Mouse (Mus musculus) cerebellum, postnatal 10 days (tissue): ENCODE data around the gene Ppm1h.
A peak's percentile ranks its signal among the peaks of the same experiment; 100 is the strongest.
"Not testable (repeated sequence)": the region's sequence is repeated elsewhere in the genome, so short reads cannot be mapped to it uniquely, and the experiment has no call there.

Experiments
- DNase-seq, 2 experiments: peaks; one replicate each; pipeline ENCODE4 v3.0.0; 2021; ENCODE audit warnings: mixed read lengths in 2 of 2

Ppm1h gene

DNA sequence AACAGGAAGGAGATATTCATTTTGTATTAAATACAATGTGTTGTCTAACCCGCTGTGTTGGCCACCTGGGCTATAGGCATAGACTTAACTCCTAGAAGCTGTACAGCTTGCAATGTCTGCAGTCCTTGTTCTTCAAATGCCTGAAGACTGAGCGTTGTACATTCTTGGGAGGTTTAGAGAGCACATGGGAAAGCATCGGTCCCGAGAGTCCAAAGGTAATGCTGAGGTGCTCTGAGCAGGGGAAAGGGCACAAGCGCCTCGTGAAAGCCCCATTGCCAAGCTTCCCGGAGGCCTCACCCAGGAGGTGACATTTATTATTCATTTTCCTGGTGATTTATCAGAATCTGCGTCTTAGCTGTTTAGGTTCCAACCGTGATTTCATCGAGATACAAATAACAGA lies 261.0 kb downstream of the Ppm1h start:
- DNase-seq, result no peak

DNA sequence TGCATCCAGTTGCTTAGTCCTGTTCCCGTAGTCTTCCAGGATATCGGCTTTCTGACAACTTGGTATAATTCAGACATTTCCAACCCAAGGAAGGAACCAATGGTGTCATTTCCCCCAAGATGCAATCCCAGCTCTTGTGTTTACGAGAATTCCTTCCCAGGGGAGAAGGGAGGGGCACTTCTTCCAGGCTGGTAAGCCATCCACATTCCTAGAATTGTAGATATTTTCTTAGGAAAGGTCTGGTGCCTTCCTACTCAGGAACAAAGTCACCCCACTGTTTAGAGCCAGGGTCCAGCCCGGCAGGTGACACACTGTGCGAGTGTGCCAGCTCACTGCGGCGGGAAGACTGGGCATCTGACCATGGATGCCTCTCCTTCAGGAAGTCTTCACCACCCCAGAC lies 264.2 kb downstream of the Ppm1h start:
- no peak for DNase-seq

DNA sequence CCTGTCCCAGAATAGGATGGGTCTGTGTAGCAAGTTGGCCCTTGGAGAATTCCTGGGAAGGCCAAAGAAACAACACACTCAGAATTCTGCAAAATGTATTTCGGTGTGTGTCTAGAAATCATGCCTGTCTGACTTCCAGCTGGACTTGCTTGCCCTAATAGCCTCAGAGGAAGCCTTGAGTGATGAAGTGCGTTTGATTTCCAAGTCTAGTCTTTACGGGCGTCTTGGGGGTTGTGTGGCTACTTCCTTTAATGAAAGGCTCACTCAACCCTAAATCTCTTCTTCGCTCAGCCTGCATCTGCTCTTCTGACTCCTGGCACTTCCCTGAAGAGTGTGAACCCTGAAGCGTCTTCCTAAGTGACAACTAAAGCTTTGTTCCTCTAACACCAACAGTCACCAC lies 265.3 kb downstream of the Ppm1h start:
- DNase-seq, result no peak

DNA sequence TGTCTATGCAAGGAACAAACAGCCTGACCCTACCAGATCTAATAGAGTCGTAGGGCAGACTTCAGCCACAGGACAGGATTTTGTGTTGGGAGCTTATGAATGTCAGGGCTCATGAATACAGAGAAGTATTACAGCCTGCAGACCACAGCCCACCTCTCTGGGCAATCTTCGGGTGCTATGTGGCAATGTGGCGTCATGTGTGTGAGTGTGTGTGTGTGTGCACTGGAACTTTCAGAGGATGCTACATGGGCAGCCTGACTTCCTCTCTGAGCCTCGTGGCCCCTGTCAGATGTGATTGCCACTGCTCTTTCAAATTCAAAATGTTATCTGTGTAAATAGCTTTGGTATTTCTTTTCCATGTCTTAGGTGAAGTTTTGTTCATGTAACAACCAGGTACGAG lies 266.3 kb downstream of the Ppm1h start:
- DNase-seq, result no peak

DNA sequence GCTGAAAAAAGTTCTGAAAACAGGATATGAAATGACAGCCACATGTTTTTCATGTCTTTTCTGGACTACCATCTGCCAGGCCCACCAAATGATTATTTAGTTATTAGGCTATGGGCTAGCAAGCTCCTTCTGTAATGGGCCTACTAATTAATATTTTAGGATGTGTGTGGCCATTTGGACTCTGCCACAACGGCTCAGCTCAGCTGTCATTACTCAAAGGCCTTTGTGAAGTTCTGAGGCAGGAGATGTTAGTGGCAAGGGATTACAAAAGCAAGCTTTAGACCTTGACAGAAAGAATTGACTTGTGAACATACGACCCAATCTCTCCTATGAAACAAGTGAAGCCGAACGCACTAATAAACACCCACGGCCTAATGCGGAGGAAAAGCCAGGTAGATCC lies 272.4 kb downstream of the Ppm1h start:
- no peak for DNase-seq

DNA sequence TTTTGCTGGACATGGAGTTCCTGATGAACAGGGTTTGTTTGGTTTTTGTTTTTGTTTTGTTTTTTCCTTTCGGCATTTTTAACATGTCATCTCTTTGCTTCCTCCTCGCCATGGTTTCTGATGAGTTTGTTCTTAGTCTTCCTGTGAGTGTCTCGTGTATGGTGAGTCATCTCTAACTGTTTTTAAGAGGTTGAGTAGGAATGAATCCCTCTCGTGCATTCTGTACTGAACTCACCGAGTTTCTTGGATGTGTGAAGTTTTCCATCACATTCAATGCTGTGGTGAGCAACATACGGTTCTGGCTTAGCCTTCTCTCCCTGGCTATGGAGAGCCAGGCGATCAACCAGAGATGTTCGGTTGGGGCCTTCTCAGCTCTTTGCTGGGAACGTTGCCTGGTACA lies 275.0 kb downstream of the Ppm1h start:
- no peak for DNase-seq

DNA sequence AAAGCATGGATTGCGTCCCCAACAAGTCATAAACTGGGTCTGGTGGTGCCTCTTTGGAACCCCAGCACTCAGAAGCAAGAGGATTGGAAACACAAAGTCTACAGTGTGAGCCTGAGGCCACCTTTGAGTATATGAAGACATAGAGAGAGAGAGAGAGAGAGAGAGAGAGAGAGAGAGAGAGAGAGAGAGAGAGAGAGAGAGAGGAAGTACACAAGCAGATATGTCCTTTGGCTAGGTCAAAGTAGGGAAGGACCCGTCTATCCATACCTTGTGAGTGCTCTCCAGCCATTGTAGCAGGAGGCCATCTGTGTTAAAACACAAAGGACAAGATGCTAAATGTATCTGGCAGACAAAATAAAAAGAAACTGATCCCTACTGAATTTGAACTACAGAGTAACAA lies 279.4 kb downstream of the Ppm1h start:
- DNase-seq, result no peak

DNA sequence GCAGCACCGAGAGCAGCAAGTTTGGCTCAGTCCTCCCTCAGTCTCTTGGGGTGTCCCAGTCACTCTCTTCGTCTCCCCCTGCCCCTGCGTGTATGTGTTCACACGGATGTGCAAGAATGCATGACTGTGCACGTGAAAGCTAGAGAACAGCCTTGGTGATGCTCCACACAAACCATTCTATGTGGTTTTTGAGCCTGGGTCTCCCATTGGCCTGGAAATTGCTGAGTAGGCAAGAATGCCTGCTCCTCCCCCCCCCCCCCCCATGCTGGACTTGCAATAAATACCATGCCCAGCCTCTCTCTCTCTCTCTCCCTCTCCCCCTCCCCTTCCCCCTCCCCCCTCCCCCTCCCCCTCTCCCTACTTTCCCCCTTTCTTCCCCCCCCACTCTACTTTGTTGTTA lies 280.1 kb downstream of the Ppm1h start:
- DNase-seq, result no peak

DNA sequence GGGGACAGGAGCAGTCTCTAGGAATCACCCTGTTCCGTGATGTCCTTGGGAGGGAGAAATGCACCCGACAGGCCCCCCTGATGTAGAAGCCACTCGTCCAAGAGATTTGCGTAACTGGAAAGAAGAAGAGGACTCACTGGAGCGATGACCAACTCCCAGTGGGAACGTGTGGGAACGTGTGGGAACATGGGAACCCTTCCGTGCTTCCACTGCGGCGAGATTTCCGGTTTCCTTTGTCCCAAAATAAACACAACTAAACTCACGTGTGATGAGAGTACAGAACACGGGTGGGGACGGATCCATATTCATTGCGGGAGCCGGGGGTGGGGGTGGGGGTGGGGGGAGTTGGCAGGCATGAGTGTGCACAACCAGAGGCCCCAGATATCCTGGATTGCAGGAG lies 281.7 kb downstream of the Ppm1h start:
- no peak for DNase-seq

DNA sequence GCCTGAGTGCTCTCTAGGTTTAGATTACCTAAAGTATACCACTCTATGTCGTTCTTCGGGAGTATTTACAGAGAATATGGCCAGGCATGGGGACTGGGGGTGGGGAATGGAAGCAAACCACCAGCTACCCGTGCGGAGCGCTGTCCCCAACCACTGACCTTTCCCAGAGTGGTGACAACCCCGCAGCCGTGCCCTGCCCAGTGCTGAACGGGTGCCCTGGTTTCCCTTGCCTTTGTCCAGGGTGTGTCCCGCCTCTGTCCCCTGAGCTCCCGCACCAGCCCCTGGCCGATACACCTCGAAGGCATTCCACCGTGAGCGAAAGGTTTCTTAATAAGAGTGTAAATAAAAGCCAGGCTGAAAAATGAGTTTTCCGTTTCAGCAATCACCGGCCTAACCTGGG lies 282.2 kb downstream of the Ppm1h start:
- DNase-seq, result no peak

DNA sequence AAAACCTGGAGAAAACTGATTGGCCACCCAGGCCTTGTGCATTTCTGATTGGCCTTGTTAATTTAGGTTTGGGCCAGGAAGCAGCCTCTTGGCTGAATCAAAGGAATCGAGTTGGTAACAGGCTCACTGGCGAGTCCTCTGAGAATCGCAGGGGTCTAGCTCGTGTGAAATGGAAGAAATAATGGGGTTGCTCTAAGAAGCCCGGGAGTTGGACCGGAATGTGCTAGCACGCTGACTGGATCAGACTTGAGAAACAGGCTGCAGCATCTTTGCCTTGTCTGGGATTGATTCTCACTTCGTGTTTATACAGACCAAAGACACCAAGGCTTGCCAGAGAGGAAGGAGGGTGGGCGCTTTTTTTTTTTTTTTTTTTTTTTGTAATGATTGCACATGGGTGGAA lies 282.9 kb downstream of the Ppm1h start:
- DNase-seq, result peak in 1 of 2 experiments; percentile 29

DNA sequence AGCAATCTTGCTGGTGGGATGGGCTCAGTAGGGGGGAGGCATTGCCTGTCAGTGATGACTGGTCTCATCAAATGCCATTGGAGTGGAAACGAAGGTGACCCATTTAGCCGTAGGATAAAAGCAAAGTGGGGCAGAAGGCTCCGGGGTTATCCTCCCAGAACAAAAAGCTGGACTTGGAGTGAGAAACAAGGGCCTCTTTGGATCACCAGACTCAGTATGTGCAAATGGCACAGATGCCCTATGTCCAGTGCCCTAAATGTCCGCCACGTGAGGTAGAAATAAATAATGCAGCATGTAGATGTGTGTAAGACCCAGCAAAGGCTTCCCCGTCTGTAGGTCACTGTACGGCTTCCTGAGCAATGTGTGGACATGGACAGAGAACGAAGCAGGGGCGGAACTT lies 284.1 kb downstream of the Ppm1h start:
- DNase-seq, result no peak

DNA sequence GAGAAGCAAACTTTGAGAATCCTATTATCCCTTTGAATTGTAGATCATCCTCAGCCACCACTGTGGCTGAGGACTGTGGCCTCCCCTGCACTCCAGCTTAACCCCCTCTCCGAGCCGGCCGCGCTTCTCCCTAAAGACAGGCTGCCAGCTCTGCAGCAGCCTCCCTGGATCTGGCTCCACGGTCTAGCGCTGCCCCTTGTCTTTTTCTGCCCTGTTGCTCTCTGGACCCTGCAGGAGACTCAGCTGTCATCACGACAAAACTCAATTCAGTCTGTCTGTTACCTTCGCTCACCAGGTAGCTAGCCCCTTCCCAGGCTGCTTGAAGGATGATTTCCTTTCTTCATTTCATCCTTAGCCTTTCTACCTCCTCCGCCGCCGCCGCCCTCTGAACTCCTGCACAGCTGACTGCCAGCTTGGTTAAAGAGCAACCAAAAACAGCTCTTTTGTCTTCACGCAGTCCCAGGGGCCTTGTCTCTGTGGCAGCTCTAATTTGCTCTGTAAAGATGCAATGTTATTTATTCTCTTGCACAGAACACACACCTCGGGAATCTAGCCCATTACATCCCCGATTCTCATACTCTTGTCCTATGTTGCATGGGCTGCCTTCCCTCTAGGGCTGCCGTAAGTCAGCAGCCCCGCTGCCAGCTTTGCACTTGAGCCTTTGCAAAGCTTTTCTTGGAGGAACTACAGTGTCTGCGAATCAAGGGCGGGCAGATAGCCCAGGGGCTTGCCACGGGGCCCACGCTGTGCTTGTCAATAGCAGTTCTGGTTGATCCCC lies 285.1 kb downstream of the Ppm1h start:
- peak; percentile 55 to 62 for DNase-seq

DNA sequence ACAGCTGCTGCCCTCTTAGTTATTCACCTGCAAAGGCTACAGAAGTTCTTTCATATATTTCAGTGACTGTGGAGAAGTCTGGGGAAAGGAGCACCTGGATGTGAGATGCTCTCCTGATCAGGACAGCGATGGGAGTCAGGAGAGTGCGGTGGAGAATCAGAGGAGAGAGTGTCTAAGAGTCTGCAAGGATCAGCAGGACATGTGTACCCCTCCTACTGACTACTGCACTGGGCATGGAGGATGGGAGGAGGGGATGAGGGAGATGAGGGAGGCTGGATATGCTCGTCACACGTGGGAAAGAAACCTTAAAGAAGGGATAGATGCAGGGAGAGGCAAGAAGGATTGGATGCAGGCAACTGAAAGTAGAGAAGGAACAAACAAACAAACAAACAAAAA lies 285.7 kb downstream of the Ppm1h start:
- no peak for DNase-seq

DNA sequence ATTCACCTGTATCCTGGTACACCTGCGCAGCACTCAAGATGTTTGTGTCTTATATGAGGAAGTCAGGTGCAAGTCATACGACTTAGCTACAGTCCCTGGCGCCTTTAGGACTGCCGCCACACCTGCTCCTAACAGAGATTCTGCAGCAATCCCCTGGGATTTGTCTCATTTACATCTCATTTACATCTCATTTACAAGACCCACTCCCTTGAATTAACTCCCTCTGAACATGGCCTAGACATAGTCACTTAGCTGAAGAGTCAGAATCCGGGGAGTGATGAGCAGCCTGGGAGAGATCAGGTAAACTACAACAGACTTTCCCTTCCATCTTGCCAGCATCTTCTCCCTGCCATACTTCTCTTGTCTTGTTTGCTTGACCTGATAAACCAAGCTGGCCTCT lies 287.1 kb downstream of the Ppm1h start:
- DNase-seq, result not testable (repeated sequence)

DNA sequence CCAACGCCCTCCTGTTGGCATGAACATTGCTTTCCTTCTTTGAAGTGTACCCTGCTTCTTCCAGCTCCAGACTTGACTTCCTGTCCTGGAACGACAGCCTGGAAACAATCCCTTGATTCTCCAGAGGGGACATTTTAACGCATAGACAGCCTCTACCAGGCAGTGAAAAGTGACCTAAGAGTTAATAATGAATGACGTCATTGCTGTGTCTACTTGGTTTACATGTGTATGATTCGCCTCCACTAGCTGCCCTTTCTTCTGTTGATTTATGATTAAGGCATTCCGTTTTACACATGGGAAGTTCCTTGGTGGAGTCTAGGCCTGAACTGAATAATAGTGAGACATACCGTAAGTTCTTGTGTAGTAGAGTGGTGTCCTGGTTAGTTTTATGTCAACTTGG lies 287.9 kb downstream of the Ppm1h start:
- DNase-seq, result no peak

DNA sequence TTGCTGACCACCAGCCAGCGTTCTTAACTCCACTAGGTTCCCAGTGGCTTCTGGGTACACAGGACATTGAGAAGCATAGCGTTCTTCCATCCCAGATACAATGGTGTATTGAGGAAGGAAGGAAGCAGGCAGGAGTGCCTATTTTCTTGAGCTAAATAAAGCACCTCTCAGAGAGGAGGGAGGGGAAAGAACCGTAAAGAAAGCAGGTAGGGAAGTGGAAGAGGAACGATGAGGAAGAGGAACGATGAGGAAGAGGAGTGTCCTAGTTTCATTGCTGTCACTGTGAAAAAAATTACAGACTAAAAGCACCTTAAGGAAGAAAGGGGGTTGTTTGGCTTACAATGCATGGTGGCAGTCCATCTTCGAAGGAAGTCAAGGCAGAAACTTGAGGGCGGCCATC lies 291.6 kb downstream of the Ppm1h start:
- DNase-seq, result no peak

DNA sequence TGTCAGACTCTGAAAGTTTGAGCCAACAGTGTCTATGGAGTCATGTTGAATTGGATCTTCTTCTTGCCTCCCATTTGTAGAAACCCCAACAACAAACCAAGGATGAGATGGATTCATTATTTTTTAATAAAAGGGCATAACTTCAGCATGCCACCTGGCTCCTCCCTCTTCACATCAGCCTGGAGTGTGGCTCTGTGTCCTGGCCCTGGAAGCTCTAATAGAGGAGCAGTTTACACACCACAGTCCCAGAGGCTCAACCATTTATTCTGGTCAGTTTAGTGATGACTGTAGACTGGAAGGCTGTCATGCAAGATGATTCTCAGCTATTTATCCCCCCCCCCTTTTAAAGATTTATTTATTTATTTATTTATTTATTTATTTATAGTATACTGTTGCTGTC lies 294.7 kb downstream of the Ppm1h start:
- no peak for DNase-seq

DNA sequence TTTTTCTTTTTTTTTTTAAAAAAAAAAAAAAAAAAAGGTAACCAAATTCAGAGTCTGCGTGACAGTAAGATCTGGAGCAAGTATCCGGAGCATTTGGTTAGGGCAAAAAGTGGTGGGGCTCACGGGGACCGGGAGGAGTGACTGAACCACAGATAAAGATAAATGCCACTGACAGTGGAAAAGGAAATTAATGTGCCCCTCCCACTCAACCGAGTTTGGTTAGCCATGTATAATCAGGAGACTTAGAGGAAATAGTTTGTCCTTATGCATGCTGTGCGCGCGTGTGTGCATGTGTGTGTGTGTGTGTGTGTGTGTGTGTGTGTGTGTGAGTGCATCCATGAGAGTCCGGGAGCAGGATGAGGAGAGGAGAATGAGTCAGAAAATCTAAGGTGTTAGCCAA lies 297.5 kb downstream of the Ppm1h start:
- DNase-seq, result no peak

DNA sequence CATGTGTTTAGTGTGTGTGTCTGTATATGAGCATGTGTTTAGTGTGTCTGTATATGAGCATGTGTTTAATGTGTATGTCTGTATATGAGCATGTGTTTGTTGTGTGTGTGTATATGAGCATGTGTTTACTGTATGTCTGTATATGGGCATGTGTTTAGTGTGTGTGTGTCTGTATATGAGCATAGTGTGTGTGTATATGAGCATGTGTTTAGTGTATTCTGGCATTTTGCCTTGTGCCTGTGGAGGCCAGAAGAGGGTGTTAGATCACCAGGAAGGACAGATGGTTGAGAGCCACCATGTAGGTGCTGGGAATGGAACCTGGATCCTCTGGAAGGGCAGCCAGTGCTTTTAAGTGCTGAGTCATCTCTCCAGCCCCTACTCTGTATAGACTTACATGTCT lies 300.8 kb downstream of the Ppm1h start:
- no peak for DNase-seq

DNA sequence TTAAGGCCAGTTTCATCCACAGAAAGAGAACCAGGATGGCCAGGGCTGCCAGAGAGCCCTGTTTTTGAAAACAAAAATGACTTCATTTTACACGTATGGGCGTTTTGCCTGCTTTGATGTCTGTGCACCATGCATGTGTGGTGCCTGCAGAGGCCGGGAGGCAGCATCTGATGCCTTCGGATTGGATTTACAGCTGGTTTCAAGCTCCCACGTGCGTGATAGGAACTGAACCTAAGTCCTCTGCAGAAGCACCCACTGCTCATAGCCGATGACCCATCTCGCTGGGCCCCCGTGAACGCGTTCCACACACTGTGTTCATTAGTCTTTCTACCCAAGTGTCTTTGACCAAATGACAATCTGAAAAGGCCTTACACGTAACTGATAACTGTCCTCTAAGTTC lies 301.6 kb downstream of the Ppm1h start:
- no peak for DNase-seq

DNA sequence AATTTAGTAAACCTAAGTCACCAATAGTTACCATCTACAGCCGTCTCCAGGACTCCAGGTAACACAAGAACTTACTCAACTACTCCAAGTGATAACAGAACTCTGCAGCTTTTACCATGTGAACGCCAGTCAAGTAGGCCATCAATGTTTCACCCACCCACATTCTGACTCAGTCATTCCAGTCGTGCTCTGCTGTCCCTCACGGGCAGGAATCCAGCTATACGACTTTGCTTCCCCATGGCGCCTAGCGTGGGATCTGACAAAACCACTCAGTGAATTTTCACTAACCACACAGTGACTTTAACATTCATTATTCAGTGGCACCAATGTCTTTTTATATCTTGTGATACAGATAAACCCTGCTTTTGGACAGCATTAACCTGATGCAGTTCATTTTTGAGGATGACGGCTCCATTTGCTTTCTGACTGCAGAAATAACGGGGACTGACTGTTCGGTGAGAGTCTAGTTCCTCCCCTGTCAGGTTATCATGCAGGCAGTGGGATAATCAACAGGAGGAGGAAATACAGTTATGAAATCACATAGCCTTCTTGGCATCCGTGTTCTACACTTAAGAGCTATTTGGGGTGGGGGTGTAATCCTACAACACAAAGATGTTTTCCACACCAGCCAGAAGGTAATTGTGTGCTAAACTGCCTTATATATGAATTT lies 304.5 kb downstream of the Ppm1h start:
- DNase-seq, result peak; percentile 44 to 53

DNA sequence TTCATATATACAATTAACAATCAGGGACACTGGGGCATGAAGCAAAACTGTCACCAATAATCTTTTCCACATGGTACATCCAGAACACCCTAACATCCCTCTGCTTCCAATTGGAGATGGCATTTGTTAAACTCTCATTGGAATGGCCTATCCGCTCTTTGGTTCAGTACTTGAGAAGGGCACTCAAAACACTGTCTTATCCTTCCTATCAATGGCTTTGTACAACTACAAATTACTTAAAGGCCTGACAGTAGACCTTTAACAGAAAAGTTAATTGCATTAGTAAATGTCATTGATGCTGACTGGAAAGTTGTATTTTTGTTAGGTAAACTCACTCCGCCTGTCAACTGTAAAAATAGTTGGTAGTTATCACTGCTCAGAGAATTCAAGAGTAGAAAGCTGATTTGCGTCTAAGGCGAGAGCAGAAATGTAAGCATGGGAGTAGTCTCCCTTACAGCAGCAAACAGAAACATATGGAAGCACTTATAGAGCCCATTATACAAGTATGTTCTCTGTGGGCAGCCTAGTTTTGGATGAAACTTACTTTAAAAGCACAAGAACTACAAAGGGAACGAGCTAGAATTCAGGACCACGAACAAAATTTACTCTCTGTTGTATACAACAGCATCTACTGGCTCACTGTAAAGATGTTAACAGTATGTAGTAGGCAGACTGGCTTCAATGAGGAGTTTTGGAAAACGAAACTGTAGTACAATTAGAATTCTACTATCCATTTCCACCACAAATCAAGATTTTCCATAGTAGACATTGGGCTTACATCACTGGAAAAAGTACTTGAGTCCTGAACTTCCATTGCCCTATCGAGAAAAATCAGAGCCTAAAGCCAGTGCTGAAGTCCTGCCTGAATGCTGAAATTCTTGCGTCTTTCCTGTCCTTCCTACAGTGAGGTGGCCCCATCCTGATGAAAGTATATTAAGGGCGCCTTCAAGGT lies 305.3 kb downstream of the Ppm1h start:
- no peak for DNase-seq
